Mouse (Mus musculus) ovary, postnatal 14 days (tissue): Measurements from ENCODE around the gene Ccdc93.

Source experiments
- DNase-seq: peaks from one replicate; pipeline ENCODE4 v3.0.0; 2022; ENCODE audit warnings: low spot score

Gene Ccdc93

GRCm38 (mm10) chr1:121447216-121447615 is 16.4 kb downstream of the Ccdc93 start:
- no peak for DNase-seq

DNA sequence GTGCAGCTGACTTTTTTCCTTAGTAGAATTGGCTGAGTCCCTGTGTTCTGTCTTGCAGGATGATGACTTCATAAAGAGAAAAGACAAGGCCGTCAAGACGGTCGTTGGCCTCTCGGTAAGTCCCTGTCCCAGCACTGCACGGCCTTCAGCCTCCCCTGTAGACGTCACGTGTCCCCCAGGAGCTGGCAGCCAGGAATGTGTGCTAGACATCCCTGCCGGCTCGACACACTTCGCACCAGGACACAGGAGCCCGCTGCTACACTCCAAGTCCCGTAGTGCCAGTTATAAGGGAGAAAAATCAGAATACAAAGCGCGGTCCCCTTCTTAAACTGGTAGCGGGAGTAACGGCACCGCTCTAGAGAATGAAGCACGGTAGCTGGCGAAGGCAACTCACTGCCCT is 17.3 kb downstream of the Ccdc93 start:
- no peak for DNase-seq

DNA sequence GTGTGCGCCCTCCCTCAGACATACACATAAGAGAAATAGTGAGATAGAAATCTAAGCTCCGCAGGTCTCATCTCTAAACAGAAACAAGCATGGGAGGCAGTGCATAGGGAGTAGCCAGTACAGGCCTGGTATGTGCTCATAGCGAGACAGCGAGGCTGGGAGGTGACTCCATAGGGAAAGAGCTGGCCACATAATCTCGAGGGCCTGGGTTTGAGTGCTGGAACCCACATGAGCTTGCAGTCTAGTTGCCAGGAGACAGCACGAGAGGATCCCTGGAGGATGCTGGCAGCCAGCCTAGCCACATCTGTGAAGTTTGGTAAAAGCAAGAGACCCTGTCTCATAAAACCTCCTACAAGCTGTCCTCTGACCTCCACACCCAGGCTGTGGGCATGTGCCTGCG is 20.2 kb downstream of the Ccdc93 start:
- DNase-seq = no peak

DNA sequence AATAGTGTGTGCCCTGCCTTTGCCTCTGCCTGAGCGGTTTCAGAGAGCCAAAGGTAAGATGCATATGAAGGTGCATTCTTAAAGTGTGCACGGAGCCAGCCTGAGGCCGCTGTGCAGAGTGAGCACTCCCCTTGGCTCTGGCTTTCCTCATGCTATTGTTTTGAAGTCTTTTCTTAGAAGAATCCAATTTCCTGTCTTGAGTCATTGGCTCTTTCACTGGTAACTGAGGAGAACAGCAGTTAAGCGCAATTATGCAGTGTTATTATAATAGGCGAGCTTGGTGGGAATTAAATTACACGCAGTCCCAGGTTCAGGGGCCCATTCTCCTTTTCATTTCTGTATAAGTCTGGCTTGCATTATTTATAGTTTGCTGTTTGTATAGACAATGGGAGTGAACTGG is 21.6 kb downstream of the Ccdc93 start:
- DNase-seq = no peak

DNA sequence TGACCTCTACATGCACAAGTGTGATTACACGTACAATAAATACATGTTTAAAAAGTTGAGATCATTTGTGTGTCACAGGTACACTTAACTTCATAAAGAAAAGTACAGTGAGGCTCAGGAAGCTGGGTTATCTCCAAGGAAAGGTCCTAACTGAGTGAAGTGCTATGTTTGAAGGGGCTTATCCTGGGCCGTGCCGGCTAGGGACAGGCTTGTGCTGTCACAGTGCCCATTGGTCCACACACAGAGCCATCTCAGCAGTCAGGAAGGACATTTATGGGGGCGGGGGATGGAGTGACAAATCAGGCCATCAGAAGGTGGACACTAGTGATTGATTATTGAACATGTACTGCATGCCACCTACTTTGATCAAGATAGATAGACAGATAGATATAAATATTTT is 22.2 kb downstream of the Ccdc93 start:
- DNase-seq = no peak

- no peak for DNase-seq
These were observed 24.1 kb downstream of the Ccdc93 start for GRCm38 (mm10) chr1:121454951-121455350.

DNA sequence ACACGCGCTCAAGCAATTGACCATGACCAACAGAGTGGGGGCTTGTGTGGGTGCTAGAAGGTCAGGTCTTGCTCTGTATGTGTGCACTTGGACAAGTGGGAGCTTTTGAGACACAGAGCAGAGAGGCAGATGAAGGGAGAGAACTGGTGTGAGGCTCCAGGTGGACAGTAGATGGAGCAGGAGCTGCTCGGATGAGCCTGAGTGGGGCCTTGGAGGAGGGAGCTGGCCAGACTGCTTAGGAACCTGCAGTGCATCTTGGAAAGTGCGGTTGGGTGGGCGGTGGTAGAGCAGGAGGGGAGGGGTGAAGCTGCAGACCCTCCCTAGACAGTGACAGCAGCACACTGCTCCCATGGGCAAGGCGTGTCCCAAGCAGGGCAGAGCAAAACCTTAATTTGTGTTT is 29.2 kb downstream of the Ccdc93 start:
- DNase-seq = no peak

- DNase-seq = no peak
These were observed 31.0 kb downstream of the Ccdc93 start for GRCm38 (mm10) chr1:121461895-121462294.

- DNase-seq = no peak
These were observed 31.8 kb downstream of the Ccdc93 start for GRCm38 (mm10) chr1:121462643-121463042.

- no peak for DNase-seq
These were observed 33.0 kb downstream of the Ccdc93 start for GRCm38 (mm10) chr1:121463806-121464205.

- no peak for DNase-seq
These were observed 35.4 kb downstream of the Ccdc93 start for GRCm38 (mm10) chr1:121466276-121466675.

GRCm38 (mm10) chr1:121468271-121468670 is 37.4 kb downstream of the Ccdc93 start:
- DNase-seq = no peak

DNA sequence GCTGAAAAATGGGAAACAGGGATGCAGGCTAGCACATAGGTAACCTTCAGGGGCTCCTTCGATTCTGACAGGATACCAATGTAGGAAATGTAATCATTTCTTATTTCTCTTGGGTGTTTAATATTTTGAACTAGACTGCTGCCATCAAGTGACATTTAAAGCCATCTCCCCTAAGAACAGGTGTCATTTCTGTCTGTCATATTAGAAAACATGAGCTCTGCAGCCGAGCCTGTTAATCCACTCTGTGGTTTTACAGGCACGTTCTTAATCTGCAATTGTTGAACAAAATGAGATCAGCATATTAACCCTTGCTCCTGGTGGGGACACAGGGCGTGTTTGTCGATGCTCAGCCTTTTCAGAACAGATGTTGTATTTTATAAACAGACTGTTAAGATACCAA is 40.7 kb downstream of the Ccdc93 start:
- DNase-seq = no peak

GRCm38 (mm10) chr1:121477716-121478115 is 46.9 kb downstream of the Ccdc93 start:
- no peak for DNase-seq

DNA sequence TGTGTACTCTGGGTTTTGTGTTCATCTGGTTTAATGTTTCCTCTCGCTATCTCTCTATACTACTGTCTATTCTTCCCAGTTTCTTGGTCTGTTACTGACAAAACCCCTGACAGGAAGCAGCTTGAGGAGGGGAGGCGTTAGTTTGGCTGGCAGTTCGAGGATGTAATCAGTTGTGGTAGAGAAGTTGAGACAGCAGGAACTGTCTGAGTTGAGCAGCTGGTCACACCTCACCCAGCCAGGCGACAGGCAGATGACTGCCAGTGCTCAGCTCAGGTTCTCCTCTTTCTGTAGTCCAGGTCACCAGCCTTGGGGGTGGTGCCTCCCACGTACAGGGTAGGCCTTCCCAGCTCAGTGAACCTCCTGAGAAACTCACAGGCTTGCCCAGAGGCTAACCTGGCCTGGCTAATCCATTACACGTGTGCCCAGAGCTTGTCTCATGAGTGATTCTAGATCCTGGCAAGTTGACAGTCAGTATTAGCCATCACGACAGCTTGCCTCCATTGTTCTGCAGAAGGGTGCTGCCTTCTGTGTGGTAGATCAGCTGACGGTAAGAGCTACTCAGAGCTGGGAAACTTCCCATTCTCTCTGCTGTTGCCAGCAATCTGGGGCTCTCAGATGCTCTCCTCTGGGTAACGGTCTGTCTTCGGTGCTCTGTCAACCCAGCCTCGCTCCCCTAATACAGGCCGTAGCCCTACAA is 47.6 kb downstream of the Ccdc93 start:
- DNase-seq = no peak

- DNase-seq = no peak
These were observed 48.6 kb downstream of the Ccdc93 start for GRCm38 (mm10) chr1:121479403-121479802.

DNA sequence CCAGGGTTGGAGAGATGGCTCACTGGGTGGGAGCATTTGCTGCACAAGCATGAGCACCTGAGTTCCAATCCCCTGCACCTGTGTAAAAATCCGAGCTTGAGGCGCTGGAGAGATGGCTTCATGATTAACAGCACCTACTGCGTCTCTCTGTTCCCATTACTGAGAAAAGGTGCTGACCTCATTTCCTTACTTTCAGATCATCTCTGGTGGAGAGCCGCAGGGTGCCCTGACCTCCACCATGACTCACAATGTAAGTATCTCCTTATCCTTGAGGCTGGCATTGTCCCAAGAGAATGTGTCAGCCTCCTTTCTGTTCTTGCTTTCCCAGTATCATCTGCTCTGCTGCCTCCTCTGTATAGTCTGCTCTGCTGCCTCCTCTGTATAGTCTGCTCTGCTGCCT is 52.2 kb downstream of the Ccdc93 start:
- DNase-seq = no peak

DNA sequence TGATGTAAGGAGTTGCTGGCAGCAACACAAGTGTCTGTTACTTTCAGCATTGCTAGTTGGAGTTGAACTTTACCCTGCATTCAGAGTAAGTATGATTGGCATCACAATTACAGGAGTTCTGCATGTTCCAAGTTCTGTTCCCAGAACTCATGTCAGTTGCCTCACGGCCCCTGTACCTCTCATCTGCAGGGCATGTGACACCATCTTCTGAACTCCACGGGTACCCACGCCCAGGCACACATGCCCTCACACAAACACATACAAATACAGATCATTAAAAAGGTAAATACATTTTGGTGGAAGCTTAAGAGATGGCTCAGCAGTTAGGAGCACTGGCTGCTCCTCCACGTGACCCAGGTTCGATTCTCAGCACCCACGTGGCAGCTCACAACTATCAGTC is 56.0 kb downstream of the Ccdc93 start:
- DNase-seq = no peak

- DNase-seq = peak; percentile 3
These were observed 59.4 kb downstream of the Ccdc93 start for GRCm38 (mm10) chr1:121490241-121490640.

DNA sequence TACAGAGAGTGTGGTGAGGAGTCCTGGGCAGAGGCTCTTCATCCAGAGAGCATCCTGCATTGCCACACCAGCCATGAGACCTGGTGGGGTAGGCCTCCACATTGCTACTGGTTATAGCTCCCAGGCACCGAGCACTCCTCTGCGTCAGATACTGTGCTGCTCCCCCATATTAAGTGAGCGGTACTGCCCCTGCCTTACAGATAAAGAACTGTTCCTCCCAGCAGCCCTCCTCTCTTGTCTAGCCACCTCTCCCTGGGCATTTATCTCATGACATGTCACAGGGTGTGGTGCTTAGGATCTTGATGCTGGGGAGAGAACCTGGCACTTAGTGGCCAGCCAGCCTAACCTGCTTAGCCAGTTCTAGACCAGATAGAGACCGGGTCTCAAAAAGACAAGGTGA is 66.2 kb downstream of the Ccdc93 start:
- DNase-seq = no peak

GRCm38 (mm10) chr1:121508729-121509128 is 77.9 kb downstream of the Ccdc93 start:
- no peak for DNase-seq

DNA sequence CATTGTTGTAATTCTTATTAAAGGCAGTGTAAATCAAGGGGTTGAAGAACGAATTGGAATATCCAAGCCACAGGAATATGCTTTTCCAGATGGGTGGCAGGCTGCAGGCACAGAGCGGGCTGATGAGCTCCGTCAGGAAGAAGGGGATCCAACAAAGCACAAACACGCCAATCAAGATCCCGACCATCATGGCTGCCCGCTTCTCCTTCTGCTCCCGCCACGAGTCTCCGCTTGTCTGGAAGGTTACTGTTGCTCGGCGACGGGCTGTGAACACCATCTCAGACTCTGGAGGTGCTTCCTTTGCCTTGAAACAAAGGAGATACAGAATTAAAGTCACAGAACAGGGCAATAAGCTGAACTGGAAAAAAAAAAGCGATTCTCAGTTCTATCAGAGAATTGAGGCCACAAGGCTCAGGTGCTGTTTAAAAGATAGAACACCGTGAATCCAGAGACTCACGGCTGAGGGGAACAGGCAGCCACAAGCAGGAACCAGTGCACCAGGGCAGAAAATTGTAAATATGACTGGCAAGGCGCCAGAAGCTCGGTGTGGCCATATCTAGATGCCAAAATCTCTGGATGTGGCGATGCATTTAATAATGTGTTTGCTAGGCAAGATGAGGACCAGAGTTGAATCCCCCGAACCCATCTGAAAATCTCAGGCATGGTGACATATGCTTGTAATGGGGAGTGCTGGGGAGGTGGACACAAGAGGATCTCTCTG is 79.7 kb downstream of the Ccdc93 start:
- DNase-seq = no peak

GRCm38 (mm10) chr1:121511186-121511585 is 80.3 kb downstream of the Ccdc93 start:
- no peak for DNase-seq

DNA sequence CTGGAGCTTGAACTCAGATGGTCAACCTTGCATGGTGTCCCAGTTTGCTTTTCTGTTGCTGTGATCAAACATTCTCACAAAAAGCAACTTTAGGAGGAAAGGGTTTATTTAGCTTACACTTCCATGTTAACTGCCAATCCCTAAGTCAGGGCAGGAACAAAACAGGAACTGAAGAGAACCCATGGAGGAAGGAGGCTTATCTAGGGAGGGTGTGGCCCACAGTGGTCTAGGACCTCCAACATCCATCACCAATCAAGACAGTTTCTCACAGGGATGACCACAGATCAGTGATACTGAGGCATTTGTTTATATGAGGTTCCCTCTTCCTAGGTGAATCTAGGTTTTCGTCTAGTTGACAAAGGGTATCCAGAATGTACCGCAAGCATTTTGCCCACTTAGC is 81.1 kb downstream of the Ccdc93 start:
- no peak for DNase-seq
